Mouse (Mus musculus) E14TG2a.4 (cell line): Measurements from ENCODE around the gene Hgd.

ENCODE experiments used
- CTCF ChIP-seq: conservative IDR thresholded peaks from 2 replicates; pipeline ENCODE4 v1.5.1; 2014; ENCODE audit warnings: low read length
- NANOG ChIP-seq: IDR thresholded peaks from 2 replicates; pipeline ENCODE4 v1.6.1; 2014; ENCODE audit warnings: borderline replicate concordance, low read length, mixed read lengths
- POU5F1 ChIP-seq: IDR thresholded peaks from 2 replicates; pipeline ENCODE4 v1.6.1; 2014; ENCODE audit warnings: low read length, borderline replicate concordance

GRCm38 (mm10) chr16:37579994-37580393 lies at the start of gene Hgd:
- TF ChIP-seq CTCF (no peak), NANOG (no peak), POU5F1 (no peak)
